Mouse (Mus musculus) v-Abl transformed pro-B cells (cell line): ENCODE results near the gene Furin.

ENCODE experiments used
- in situ Hi-C, 2 experiments: fragments of 400-800 bp; cut with MboI; formaldehyde crosslinking; loops; one replicate each; pipeline ENCODE4 v1.15.1; 2025; ENCODE audit not compliant: unreplicated experiment in 2 of 2

Furin gene

GRCm38 (mm10) chr7:80405188-80405695 is at the start of gene Furin:
Gene Furin (minus strand): TSS chr7:80405436.
- in situ Hi-C loops = loop anchor here in 1 of 2 experiments (25.0 kb wide), 1 partner anchor 657 kb away; the partner anchor contains the start of gene Alpk3

- in situ Hi-C loops = no loop called here
Observed at GRCm38 (mm10) chr7:80454786-80455185, 49.5 kb upstream of the Furin start.

GRCm38 (mm10) chr7:80453997-80454396 is 48.8 kb upstream of the Furin start:
- in situ Hi-C loops = no loop called here

GRCm38 (mm10) chr7:80453121-80453520 is 47.9 kb upstream of the Furin start:
- in situ Hi-C loops = no loop called here

GRCm38 (mm10) chr7:80452241-80452640 is 47.0 kb upstream of the Furin start:
- in situ Hi-C loops = no loop called here

GRCm38 (mm10) chr7:80451550-80452232 is 46.5 kb upstream of the Furin start:
- in situ Hi-C loops = no loop called here

- in situ Hi-C loops = no loop called here
Observed at GRCm38 (mm10) chr7:80450354-80450753, 45.1 kb upstream of the Furin start.

GRCm38 (mm10) chr7:80449620-80450091 is 44.4 kb upstream of the Furin start:
- in situ Hi-C loops = no loop called here

GRCm38 (mm10) chr7:80447336-80447735 is 42.1 kb upstream of the Furin start:
- in situ Hi-C loops = no loop called here

- in situ Hi-C loops = no loop called here
Observed at GRCm38 (mm10) chr7:80446221-80446878, 41.1 kb upstream of the Furin start.

GRCm38 (mm10) chr7:80445492-80445891 is 40.3 kb upstream of the Furin start:
- in situ Hi-C loops = no loop called here

GRCm38 (mm10) chr7:80444401-80445249 is 39.4 kb upstream of the Furin start:
- in situ Hi-C loops = no loop called here

GRCm38 (mm10) chr7:80443124-80443523 is 37.9 kb upstream of the Furin start:
- in situ Hi-C loops = no loop called here

- in situ Hi-C loops = no loop called here
Observed at GRCm38 (mm10) chr7:80441986-80442904, 37.0 kb upstream of the Furin start.

GRCm38 (mm10) chr7:80440685-80441084 is 35.4 kb upstream of the Furin start:
- in situ Hi-C loops = no loop called here

- in situ Hi-C loops = no loop called here
Observed at GRCm38 (mm10) chr7:80439789-80440488, 34.7 kb upstream of the Furin start.

GRCm38 (mm10) chr7:80439032-80439760 is 34.0 kb upstream of the Furin start:
- in situ Hi-C loops = no loop called here

GRCm38 (mm10) chr7:80436571-80436970 is 31.3 kb upstream of the Furin start:
- in situ Hi-C loops = no loop called here

GRCm38 (mm10) chr7:80435594-80435993 is 30.4 kb upstream of the Furin start:
- in situ Hi-C loops = no loop called here
